Mouse (Mus musculus): ENCODE results near the gene Ypel4. TPM values are rescaled to one million over a fixed set of nuclear protein-coding genes. Genes with fewer than 3 reads are reported as not detected.

The Ypel4 gene
- polyA plus RNA-seq (2012; rRNA removed), result 1.4 and 1.7 TPM in 2 replicates

DNA sequence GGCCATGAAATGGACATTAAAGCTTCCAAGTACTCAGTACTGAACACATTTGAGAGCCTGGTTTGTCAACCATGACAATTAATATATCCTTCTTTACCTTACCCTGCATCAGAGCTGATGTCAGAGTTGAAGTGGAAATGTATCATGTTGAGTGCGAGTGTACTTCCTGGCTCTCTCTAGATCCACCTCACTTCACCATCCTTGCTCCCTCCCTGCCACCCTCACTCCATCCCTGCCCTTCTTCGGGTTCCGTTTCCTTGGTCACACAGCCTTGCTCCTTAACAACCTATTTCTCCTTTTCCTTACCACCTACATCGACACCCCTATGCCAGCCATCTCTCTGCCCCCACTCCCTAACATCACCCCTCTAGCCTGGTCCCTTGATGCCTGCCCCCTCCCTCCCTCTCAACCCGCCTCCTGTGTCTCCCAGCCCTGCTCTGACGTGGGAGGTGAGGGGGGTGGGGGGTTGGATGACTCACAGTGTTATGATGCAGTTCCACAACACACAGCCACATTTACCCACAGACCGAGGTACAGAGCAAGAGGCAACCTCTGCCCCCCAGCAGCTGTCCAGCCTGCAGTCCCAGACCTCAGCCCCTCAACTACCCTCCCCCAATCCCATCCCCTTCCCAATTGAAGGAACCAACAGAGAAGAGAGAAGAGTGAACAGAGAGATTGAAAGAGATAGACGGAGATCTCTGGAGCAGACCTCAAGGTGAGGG is at the start of gene Ypel4:
Ypel4 (plus strand) TSS at position 480 of the 722 bp plus-strand sequence.
- no peak for DNase-seq (ENCODE audit: low read depth)

DNA sequence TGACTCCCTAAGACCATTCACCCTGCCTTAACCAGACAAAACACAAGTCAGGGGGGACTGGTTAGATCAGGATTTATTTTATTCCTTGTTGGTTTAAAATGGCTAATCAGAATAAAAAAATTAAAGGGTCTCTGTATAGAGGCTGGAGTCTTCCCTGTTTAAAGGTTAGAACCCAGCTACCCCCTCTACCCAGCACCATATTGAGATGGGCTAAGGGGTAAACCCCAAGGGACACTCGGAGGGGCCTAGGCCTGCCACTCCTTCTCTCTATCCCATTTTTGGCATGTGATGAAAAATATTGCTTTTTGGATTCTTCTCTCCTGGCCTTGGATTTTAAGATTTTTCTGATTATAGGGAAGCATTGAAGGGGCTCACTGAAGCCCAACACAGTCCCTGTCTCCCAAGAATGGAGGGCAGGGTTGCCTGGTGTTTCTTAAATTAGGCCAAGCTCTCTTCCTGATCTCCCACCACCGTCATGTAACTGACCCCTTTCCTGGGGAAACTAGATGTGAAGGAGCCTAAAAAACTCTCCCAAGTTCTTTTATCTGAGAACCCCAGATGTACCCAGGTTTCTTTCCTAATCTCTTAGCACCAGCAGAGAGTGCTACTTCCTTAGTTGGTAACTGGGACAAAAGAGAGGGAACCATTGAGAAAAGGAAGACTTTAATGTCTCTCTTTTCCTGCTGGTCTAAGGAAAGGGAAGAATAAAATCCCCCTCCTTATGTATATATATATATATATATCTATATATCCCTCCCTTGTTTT is 45.6 kb upstream of the Ypel4 start:
- DNase-seq (ENCODE audit: low read depth), result no peak

DNA sequence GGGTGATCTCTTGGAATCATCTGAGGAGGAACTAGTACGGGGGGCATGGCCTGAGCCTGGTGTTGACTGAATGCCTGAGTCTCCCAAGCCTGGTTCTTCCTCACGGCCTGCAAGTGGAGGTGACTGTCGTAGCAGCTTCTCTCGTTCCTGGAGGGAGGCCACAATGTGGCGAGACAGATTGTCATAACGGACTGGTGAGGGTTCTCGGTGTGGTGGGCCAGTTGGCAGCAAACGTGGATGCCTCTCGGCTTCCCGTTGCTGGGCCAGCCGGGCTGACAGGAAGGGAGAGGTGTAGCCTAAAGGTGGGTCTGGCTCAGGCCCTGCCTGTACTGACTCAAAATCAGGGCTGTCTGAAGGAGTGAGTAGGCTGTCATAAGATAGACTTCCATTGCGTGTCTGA is 43.8 kb upstream of the Ypel4 start:
- no peak for DNase-seq (ENCODE audit: low read depth)

- no peak for DNase-seq (ENCODE audit: low read depth)
Measured at GRCm38 (mm10) chr2:84695007-84695695, 38.7 kb upstream of the Ypel4 start.

- no peak for DNase-seq (ENCODE audit: low read depth)
Measured at GRCm38 (mm10) chr2:84703497-84703896, 30.4 kb upstream of the Ypel4 start.

DNA sequence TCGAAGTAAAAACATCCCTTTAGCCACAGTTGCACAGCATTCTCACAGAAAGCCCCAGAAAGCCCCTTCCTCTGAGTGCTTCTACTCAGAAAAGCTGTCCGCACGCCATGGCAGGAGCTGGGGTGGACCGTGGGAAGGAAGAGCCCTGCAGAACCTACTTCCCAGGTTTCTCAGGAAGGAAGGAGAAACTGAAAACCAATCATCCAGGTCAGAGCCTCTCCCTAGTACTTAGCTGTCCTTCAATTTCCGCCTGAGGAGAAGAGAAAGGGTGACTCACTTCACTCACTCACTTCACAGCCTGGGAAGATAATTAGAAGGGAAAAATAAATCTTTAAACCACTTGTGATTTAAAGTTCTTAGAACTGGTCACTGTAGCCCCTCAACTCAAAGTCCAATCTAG is 29.5 kb upstream of the Ypel4 start:
- DNase-seq (ENCODE audit: low read depth), result no peak

DNA sequence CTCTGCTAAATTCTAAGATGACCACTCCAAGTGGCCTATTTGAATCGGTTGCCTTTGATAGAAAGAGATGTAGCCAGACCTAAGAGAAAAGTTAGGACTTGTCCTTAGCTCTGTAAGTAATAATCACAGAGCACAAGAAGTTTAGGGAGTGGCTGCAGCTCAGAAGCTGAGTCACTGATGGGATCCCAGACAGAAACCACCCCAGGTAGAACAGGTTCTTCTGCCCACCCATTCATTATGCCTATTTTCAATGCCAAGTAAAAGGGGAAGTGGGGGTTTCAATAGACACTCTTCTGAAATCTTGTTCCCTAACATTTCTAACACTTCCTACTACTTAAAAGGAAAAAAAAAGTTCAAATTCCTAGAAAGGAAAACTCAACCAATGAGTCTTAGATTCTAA is 28.6 kb upstream of the Ypel4 start:
- no peak for DNase-seq (ENCODE audit: low read depth)

GRCm38 (mm10) chr2:84707523-84707922 is 26.3 kb upstream of the Ypel4 start:
- DNase-seq (ENCODE audit: low read depth), result no peak

DNA sequence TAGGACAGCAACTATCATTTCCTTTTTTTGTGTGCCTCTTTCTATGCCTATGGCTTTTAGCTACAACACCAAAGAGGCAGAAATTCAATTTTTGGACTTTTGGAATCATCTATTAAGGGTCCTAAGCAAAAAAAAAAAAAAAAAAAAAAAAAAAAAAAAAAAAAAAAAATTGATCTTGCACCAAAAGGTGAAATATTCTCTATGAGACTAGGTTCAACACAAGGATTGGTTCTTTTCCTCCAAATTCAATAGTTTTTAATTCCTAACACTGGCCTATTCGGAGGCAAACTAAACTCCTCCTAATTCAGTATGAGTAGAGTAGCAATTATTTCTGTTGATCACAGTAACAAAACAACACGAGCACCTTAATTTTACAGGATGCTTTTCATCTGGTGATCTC is 22.0 kb upstream of the Ypel4 start:
- DNase-seq (ENCODE audit: low read depth), result no peak

GRCm38 (mm10) chr2:84714422-84714810 is 19.4 kb upstream of the Ypel4 start:
- no peak for DNase-seq (ENCODE audit: low read depth)

GRCm38 (mm10) chr2:84714811-84715561 is 18.9 kb upstream of the Ypel4 start, which contains the start of gene Zdhhc5:
Gene Zdhhc5, minus strand, starts transcription at chr2:84715180.
- DNase-seq (ENCODE audit: low read depth), result no peak

DNA sequence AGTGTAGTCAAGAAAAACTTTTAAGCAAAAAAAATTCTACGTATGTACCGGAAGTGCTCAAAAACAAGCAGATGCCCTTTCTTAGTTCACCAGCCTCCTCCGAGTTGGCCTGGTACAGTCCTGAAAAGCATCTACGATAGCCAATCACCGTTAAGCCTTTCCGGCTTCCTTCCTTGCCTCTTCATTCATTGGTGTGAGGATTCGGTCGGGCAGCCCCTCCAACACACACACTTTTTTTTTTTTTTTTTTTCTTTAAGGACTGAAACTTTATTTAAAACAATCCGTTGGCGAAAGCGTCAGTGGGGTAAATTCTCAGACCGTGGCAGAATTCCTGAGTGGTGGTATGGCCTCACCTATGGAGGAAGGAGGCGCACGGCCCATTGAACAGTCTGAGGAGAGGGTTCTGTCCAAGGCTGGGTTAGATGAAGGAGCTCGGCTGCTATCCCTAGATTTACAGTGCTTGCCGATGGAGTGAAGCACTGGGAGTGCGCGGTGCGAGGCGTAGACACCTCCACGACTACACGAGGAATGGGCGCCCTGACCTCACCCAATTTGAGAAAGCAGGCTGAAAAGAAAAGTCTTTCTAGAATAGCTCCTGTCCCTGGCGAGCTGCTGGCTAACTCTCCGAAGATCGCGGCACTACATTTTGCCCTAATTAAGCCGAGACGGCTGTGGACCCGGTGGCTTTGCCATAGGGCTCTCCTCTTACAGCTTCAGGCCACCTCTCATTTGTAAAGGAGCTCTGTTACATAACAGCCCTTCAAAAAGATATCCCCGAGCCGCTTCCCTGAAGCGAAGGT is 18.1 kb upstream of the Ypel4 start:
- peak; percentile 79 for DNase-seq (ENCODE audit: low read depth)

DNA sequence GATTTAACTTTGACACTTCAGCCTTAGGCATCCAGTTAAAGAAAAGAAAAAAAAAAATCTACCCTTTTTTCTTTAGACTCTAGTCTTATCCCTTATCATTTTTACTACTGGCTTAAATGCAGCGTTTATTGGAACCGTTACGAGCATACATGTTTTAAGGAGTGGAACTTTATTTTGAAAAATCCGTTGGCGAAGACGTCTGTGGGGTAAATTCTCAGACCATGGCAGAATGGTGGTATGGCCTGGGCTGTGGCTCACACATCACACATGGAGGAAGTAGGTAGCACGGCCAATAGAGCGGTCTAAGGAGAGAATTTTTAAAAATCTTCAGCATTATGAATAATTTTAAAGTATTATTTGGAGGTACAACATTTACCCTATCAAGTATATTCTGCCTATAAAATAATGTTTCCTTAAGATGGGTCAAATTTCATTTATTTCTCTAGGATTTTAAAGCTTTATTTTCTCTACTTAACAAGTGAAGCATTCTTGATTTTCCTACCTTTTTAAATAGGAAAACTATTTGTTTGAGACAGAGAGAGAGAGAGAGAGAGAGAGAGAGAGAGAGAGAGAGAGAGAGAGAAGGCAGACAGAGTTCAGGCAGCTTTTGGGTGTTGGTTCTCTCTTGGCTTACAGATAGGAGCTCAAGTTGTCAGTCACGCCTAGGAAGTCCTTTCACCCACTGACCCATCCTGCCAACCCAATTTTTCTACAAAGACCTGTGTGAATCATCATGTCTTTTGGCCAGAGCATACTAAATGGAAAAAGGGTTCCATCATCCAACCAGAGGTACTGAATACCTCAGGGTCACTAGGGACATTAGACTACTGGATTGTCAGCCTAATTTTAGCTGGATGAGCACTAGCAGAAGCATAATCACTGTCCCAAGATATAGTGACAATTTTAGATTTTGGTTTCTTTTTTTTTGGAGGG is 17.2 kb upstream of the Ypel4 start:
- no peak for DNase-seq (ENCODE audit: low read depth)

GRCm38 (mm10) chr2:84717357-84717756 is 16.5 kb upstream of the Ypel4 start:
- DNase-seq (ENCODE audit: low read depth), result no peak

- no peak for DNase-seq (ENCODE audit: low read depth)
Measured at GRCm38 (mm10) chr2:84720718-84721117, 13.1 kb upstream of the Ypel4 start.

- no peak for DNase-seq (ENCODE audit: low read depth)
Measured at GRCm38 (mm10) chr2:84721182-84721581, 12.7 kb upstream of the Ypel4 start.

DNA sequence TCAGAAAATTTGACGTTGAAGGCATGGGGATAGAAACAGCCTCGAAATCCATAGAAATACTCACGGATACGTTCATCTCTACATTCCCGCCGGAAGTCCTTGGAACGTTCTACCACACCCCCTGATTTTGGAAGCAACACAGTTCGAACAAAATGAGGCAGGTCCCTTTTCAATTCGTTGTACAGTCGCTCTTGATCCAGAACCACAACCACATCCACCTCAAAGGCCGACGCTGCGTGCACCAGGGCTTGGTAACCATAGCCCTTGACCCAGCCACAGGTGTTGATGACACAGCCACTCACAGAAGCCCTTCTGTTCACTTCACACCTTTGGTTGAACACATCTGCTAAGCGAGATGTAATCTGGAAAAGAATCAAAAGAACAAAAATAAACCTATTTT is 10.0 kb upstream of the Ypel4 start:
- DNase-seq (ENCODE audit: low read depth), result no peak

- DNase-seq (ENCODE audit: low read depth), result no peak
Measured at GRCm38 (mm10) chr2:84725770-84726169, 8.1 kb upstream of the Ypel4 start.

GRCm38 (mm10) chr2:84726716-84727115 is 7.1 kb upstream of the Ypel4 start:
- no peak for DNase-seq (ENCODE audit: low read depth)

Data from gonadal fat pad, adult 2 months (tissue).